Mouse (Mus musculus) small intestine, adult 2 months (tissue): ENCODE data around the gene D8Ertd738e. TPM values are rescaled to one million over a fixed set of nuclear protein-coding genes. Genes with fewer than 3 reads are reported as not detected.

Experiments
- H3K27ac ChIP-seq: fragments of 200-500 bp; 2 replicates; pipeline ENCODE4 v1.5.1; 2012; ENCODE audit warnings: low read depth, low read length, control low read depth, inconsistent platforms; ENCODE audit not compliant: insufficient read depth
- H3K27me3 ChIP-seq: fragments of 200-500 bp; 2 replicates; pipeline ENCODE4 v1.6.1; 2012; ENCODE audit warnings: mild to moderate bottlenecking, moderate library complexity, low read length, inconsistent platforms; ENCODE audit not compliant: control insufficient read depth, insufficient read depth
- H3K36me3 ChIP-seq: fragments of 200-500 bp; 2 replicates; pipeline ENCODE4 v1.6.1; 2012; ENCODE audit warnings: mild to moderate bottlenecking, low read length, control low read depth, inconsistent platforms; ENCODE audit not compliant: control insufficient read depth, insufficient read depth
- H3K4me1 ChIP-seq: fragments of 200-500 bp; 2 replicates; pipeline ENCODE4 v1.6.1; 2012; ENCODE audit warnings: low read length, inconsistent platforms, mixed read lengths; ENCODE audit not compliant: control insufficient read depth, insufficient read depth, insufficient read length
- H3K4me3 ChIP-seq: fragments of 200-500 bp; 2 replicates; pipeline ENCODE4 v1.5.1; 2012; ENCODE audit warnings: low read depth, mild to moderate bottlenecking, control low read depth, inconsistent platforms, low read length, moderate library complexity
- CTCF ChIP-seq: fragments of 200-500 bp; IDR thresholded peaks from 2 replicates; pipeline ENCODE4 v1.5.1; 2012; ENCODE audit warnings: low read depth, mild to moderate bottlenecking, control low read depth, inconsistent platforms, low read length, moderate library complexity, mixed read lengths; ENCODE audit not compliant: insufficient replicate concordance, insufficient read length; ENCODE audit errors: extremely low read depth
- POLR2A ChIP-seq: fragments of 200-500 bp; IDR thresholded peaks from 2 replicates; pipeline ENCODE4 v1.6.1; 2012; ENCODE audit warnings: low read depth, mild to moderate bottlenecking, control low read depth, inconsistent platforms, low read length, moderate library complexity
- WGBS: fragments of 180-500 bp; shearing (Covaris S2); methylation state at CpG from one replicate; pipeline ENCODE4 v1.1.7; 2018; 5-methylcytosine and 5-hydroxymethylcytosine counted together
- polyA plus RNA-seq: library from polyadenylated mRNA; depleted of rRNA; stranded (reverse); fragments of >200 nt; gene quantifications from 2 replicates; pipeline ENCODE4 v1.2.3, GENCODE M21; 2012

D8Ertd738e gene
- polyA plus RNA-seq, 1 experiment = 63.5 TPM

DNA sequence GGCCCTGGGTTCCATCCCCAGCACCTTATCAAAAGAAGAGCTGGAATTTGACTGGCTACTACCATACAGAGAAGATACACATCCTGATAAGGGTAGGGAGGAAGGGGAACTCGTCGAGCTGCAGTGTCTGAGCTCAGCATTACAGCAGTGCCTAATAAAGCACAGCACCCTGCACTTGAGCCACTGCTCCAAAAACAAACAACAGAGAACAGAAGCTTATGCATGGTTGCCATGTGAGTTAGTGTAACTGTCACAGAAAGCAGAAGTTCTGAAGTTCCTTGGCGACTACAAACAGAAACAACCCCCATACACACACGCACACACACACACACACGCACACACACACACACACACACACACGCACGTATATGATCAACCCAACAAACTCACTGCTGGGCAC is 29.4 kb downstream of the D8Ertd738e start:
- Histone ChIP-seq H3K27me3 (no peaks in the 10 kb centered on the region), H3K36me3 (peaks cover 35% of the 10 kb centered on the region), H3K4me1 (no peaks in the 10 kb centered on the region; the same call in 1 of the 2 replicates), H3K4me3 (no peak overlapping the region), H3K27ac (no peak overlapping the region)
- 70% methylated on average over 7 of the region's 7 CpGs for WGBS
- no peak for TF ChIP-seq CTCF

DNA sequence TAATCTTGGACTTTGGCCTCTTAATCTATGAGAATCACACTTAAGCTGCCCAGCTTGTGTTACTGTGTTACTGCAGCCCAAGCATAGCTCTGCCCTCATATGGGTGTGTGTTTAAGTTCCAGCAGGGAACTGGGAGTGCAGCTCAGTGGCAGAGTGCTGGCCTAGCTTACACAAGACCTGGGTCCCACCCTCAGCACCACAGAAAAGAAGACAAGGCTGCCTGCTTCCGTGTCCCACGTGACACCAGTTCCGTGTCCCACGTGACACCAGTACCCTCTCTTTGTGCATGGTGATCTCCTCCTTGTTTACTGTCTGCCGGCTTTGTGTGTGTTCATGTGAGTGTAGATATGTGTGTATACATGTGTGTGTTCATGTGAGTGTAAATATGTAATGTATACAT is 31.4 kb downstream of the D8Ertd738e start:
- no peak for TF ChIP-seq POLR2A
- no peak for TF ChIP-seq CTCF
- H3K4me3 ChIP-seq = no peak overlapping the region
- WGBS = 93% methylated on average over 5 of the region's 5 CpGs
- no peaks in the 10 kb centered on the region for H3K27me3 ChIP-seq
- H3K4me1 ChIP-seq = no peaks in the 10 kb centered on the region; the same call in 1 of the 2 replicates
- no peak overlapping the region for H3K27ac ChIP-seq
- H3K36me3 ChIP-seq = peaks cover 33% of the 10 kb centered on the region

DNA sequence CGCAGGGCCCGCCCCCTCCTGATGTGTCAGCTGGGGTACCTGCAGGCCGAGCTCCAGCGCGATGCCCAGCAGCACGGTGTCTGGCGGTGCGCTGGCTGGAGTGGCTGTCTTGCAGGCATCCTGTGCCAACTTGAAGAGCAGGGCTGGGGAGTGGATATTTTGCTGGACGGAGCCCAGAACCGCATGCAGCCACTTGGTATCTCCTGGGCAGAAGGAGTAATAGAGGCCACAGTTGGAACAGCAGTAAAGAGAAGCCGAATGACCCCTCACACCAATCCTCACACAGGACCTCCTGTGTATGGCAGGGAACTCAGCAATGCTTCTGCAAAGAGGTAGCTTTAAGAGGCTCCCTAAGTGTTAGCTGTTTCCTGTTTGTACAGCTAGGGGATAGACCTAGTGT is 32.3 kb downstream of the D8Ertd738e start:
- WGBS = 94% methylated on average over 11 of the region's 11 CpGs
- TF ChIP-seq CTCF = no peak
- no peak for TF ChIP-seq POLR2A
- peaks cover 36% of the 10 kb centered on the region for H3K36me3 ChIP-seq
- no peak overlapping the region for H3K4me3 ChIP-seq
- no peaks in the 10 kb centered on the region for H3K27me3 ChIP-seq
- H3K4me1 ChIP-seq = no peaks in the 10 kb centered on the region
- H3K27ac ChIP-seq = no peak overlapping the region

DNA sequence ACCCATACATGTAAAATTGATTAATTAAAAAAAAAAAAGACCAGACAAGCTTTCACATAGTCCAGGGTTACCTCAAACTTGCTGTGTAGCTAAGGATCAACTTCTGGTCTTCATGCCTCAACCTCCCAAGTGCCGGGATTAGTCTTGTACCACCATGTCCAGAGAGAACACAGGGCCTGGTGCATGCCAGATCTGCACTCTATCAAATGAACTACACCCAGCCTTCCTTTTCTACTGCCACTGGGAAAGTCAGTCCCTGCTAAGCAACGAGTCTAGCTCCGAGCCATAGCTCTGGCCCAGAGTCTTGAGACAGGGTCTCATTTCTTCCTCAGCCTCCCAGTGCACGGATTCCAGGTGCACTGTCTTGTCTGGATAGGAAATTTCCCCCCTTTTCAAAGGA is 36.2 kb downstream of the D8Ertd738e start:
- WGBS = 91% methylated on average over 4 of the region's 4 CpGs
- no peak for TF ChIP-seq CTCF
- TF ChIP-seq POLR2A = no peak
- H3K4me1 ChIP-seq = no peaks in the 10 kb centered on the region; the same call in 1 of the 2 replicates

DNA sequence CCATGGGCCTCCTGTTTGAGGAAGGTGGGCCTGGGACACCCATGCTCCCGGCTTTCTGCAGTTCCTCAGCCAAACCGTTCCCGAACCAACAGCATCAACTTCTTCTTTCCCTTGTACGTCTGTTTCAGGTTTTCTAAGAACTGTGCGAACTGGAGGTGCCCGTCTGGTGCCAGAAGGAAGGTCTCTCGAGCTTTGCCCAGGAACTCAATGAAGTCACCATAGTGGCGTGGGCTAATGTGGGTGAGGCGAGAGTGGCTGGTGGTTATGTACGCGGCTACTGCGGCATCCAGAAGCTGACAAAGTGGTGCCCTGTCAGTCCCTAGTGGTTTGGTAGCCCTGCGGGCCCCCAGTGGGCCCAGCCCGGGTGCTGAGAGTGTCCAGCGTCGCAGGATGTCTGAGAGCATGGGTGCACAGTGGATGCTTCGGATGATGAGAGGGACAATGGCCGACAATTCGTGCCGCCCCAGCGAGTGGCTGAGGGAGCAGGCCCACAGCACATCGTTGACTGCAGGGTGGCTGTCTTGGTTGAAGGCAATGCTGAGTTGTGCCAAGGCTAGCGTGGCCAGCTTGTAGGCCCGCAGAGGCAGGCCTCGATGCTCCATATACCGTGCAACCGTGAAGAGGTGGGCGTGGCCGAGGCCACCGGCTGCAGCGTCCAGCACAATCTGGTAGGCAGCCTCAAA is 37.5 kb downstream of the D8Ertd738e start:
- WGBS = 92% methylated on average over 31 of the region's 31 CpGs
- H3K4me1 ChIP-seq = no peaks in the 10 kb centered on the region; the same call in 1 of the 2 replicates
- H3K27ac ChIP-seq = no peak overlapping the region
- no peak overlapping the region for H3K4me3 ChIP-seq
- no peak for TF ChIP-seq POLR2A
- no peak for TF ChIP-seq CTCF
- no peaks in the 10 kb centered on the region for H3K27me3 ChIP-seq
- peaks cover 34% of the 10 kb centered on the region; the same call in 1 of the 2 replicates for H3K36me3 ChIP-seq

More for the DNA sequence above, 36.2 kb downstream of the D8Ertd738e start:
- H3K27me3 ChIP-seq = no peaks in the 10 kb centered on the region
- H3K4me3 ChIP-seq = no peak overlapping the region
- peaks cover 37% of the 10 kb centered on the region for H3K36me3 ChIP-seq
- H3K27ac ChIP-seq = no peak overlapping the region

DNA sequence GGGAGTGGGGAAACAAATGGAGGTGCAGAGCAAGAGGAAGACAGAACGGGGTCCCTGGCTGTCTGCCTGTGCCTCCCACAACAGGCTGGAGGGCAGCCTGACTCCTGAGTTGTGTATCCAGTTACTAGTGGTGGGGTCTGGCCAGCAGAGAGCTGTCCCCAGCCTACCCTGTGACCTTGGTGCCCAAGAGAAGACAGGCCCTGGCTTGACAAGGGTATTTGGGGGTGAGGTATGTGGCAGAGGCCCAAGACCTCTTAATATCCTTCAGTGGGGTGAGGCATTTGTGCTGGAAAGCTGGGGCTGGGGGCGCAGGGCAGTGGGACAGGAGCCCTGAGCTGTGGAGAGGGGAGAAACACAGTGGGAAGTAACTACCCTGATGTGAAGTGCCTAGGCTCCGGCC is 38.3 kb downstream of the D8Ertd738e start:
- TF ChIP-seq CTCF (no peak), POLR2A (no peak)
- 87% methylated on average over 3 of the region's 3 CpGs for WGBS
- Histone ChIP-seq H3K27me3 (no peaks in the 10 kb centered on the region), H3K27ac (no peak overlapping the region), H3K4me1 (no peaks in the 10 kb centered on the region; the same call in 1 of the 2 replicates), H3K36me3 (peaks cover 33% of the 10 kb centered on the region; the same call in 1 of the 2 replicates), H3K4me3 (no peak overlapping the region)

DNA sequence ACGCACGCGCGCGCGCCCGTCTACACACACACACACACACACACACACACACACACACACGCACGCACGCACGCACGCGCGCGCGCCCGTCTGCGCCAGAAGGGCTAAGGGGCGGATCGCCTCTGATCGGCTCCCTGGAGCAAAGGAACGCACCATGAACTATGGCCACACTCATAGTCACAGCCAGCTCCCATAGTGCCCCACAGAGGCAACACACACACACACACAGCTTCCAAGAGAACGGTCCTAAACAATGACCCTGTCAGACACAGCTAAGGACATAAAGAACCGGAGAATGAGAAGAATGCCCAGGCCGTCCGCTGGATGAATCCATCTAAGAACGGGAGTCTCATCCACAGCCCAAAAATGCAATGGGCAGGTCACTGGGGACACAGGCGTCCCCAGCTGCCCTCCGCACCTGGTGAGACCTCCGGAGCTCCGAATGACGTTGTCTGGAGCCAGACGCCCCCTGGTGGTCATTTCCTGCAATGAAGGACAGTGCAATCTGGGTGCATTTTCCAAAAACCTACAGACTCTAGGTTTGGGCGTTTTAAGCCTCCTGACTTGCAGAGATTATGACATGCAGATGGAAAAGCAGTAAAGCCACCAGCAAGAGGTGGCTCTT is 39.2 kb downstream of the D8Ertd738e start:
- peaks cover 26% of the 10 kb centered on the region; the same call in 1 of the 2 replicates for H3K36me3 ChIP-seq
- WGBS = 52% methylated on average over 34 of the region's 34 CpGs
- TF ChIP-seq CTCF (peak; percentile 91), POLR2A (no peak)
- no peak overlapping the region for H3K27ac ChIP-seq
- H3K4me3 ChIP-seq = no peak overlapping the region
- no peaks in the 10 kb centered on the region; the same call in 1 of the 2 replicates for H3K4me1 ChIP-seq
- H3K27me3 ChIP-seq = no peaks in the 10 kb centered on the region
